Mouse (Mus musculus): Measurements from ENCODE around the gene Rnf222.
"Not testable (repeated sequence)": the region's sequence is repeated elsewhere in the genome, so short reads cannot be mapped to it uniquely, and the experiment has no call there.

The Rnf222 gene

DNA sequence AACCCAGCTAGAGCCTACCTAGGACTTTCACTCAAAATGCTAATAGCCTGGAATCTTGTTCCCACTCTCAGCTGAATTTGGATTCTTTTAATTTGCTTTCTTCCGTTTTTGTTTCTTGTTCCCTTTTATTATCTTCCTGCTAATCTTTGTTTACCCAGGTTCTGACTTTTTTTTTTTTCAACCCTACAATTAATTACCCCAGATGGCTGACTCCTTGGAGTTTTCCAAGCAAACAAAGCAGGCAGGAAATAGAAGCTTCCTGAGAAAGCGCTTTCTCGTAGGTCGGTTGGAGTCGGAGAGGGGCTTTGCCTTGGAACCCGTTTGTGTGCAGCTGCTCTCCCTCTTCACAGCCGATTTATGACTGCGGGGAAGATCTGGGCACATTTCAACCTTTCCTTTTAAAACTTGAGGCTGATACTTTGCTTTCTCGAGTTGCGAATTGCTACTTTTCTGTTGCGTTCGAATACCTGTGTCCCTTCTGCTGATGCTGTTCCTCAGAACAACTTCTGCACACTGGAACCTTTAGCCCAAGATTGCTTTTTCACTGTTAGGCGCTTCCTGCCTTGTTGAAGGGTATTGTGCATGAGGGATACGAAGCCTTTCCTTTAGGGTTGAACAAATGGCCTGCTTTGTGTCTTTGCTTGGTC lies 23.3 kb downstream of the Rnf222 start:
- DNase-seq = peak; percentile 42

DNA sequence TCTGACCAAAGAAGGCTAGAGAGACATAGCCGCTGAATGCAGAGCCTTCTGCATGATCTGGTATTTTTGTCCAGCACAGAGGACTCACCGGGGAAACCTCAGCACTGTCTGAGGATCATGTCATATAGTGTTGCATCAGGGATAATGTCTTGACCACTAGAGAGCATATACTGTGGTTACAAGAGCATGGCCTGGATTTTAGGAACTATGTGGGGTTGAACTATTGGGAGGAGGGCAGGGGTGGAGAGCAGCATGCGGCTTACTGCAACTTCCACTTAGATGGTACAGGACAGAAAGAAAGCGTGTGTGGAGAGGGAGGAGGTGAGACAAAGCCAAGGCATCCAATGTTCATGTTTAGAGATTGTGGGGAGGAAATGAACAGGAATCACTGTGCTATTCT lies 26.2 kb downstream of the Rnf222 start:
- no peak for DNase-seq

DNA sequence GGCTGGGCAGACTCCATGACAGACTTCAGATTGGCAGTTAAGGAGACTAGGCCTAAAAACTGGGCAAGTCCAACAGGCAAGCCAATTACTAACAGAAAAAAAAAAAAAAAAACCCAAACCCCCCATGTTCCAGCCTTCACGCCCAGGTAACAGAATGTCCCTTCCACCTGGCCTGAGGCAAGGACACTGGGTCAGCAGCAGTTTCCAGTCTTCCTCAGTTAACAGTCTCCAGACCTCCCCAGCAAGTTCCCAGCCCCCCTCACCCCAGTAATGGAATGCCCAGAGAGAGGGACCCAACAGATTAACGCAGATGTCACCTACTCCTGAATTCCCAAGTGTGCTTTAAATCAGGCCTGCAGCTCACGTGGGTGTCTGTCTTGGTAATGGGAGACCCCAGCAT lies 34.8 kb downstream of the Rnf222 start:
- peak; percentile 57 for DNase-seq

DNA sequence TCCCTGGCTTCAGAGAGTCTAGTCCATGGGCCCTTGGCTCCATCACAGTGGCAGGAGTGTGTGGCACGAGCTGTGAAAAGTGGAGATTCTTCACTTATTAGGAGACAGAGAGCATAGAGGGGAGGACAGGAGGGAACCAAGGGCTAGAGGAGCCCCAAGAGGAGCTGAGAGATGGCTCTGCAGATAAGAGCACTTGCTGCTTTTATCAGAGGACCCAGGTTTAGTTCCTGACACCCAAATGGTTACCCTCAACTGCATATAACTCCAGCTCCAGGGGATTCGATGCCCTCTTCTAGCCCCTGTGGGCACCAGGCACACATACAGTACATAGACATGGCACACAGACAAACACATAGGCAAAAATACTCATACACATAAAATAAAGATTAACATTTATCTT lies 36.4 kb downstream of the Rnf222 start:
- no peak for DNase-seq

DNA sequence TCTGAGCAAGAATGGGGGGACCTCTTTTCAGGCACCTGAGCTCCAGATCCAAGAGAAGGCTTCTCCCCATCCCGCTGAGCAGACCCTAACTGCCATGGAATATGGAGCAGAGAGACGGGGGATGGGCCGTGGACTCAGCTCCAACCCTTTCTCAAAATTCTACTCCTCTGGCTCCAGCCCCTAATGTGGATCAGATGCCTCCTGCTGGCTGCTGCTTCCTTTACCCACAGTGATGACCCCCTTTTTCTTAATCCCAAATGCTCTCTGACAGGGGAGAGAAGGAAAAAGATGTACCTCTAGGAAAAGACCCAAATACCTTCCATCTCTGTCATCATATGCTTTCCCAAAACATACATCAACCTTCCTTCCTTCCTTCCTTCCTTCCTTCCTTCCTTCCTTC lies 38.6 kb downstream of the Rnf222 start, which contains the start of gene Odf4:
Odf4 (minus strand) TSS at position 101 of the 400 bp plus-strand sequence.
- DNase-seq = no peak

DNA sequence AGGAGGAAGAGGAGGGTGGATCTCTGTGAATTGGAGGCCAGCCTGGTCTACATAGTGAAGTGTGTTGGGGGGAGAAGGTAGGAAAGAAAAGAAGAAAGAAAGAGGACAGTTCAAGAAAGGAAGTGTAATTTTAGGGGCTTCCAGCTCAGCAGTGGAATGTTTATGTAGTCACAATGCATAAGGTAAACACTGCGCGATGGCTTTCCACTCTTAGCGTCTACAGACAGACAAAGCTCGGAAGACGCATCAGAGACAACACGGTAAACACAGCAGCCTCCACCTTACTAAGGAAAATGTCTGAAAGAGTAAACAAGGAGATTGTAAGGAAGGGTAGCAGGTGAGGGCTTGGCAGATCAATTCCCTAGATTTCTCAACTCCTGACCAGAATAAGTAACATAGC lies 41.6 kb downstream of the Rnf222 start:
- no peak for DNase-seq

DNA sequence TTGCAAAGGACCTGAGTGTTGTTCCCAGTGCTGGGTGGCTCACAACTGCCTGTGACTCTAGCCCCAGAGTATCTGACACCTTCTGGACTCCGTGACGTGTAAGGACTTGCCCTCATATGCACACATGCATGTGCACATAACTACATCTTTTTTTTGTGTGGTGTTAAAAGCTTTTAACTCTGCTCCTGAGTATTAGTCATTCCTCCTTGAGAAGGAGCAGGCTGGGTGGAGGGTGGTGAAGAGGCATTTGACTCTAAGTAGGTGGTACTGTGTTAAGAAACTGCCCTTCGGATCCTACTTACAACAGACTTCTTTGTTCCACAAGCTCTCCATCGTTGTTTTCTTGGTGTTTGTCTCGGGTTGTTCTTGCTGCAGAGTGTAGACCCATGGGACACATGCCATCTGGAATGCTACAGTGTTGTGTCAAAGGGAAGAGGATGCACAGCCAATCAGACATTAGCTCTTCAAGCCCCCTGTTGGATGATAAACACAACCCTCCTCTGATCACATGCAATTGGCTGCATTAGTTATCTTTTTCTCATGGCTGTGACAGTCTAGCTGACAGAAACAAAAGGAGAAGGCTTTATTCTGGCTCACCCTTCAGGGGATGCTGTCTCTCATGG lies 45.6 kb downstream of the Rnf222 start:
- no peak for DNase-seq

DNA sequence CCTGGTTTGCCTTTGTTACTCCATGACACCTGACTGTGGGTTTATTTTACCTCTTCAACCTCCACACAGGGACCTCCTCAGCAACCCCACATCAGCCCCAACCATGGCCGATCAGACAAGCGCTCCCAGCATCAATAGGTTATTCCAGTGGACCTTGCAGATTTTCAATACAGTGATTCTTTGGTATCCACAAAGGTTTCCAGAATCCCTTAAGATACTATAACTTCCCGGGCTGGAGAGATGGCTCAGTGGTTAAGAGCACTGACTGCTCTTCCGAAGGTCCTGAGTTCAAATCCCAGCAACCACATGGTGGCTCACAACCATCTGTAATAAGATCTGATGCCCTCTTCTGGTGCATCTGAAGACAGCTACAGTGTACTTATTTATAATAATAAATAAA lies 48.6 kb downstream of the Rnf222 start:
- not testable (repeated sequence) for DNase-seq

DNA sequence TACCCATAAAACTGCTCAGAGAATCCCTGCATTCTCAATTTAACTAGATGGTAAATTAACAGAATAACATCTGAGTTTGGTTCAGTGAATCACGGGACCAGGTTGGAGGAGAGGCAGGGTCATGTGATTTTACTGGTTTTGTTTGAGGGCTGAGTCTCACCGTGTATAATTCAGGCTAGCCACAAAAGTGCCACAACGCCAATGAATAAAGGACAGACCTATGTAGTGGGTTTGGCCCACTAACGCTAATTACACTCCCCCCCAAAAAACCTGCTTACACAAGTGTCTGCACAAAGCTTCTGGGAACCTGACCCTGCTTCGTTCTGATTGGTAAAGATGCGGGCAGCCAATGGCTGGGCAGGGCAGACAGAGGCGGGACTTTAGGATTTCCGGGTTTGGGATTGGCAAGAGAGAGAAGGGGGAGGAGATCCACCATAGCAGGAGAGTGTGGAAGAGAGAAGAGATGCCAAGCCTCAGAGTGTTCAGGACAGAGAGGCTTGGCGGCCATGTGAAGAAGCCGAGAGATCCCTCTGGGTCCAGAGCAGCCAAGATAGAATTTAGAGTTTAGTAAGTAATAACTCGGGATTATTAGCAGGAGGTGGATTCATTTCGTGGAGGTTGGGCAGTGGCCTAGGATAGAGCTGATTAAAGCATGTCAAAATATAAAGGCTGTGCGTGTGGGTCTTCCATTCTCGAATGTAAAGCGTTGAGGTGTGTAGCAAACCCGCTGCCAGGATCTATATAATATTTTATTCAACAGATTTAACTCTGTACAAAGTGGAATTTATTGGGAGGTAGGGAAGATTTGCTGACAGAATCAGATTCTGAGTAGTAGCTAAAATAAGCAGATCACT lies 51.3 kb downstream of the Rnf222 start:
- peak; percentile 97 for DNase-seq

DNA sequence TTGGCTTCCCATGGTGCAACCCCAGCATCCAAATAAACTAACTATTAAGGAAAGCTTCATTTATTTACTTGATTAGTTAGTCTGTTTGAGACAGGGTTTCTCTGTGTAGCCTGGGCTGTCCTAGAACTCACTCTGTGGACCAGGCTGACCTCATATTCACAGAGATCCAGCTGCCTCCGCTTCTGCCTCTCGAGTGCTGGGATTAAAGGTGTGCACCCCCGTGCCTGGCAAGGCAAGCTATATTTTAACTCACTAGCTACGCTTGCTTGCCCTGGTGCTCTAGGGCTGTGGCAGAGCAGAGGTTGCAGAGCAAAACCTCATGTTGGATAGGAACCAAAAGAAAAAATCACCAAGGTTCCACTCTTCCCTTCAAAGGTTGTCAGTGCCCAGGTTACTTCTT lies 52.2 kb downstream of the Rnf222 start:
- DNase-seq = peak; percentile 95

DNA sequence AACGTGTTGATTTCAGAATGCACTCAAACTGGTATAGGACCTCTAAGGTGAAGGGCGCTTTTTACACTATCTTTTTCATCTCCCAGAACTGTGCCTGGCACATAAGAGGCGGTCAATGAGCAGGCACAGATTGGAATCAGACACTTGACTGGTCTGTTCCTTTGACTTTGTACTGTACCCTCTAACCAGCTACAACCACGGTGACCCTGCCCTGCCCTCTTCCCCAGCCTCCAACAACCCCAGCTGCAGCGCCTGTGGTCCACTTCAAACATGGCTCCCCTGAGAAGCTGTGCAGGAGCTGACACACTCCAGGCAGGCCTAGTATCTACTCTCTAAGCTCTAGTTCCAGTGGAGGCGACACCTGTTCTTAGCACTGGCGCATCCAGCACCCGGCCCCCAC lies 54.4 kb downstream of the Rnf222 start:
- DNase-seq = peak; percentile 80

DNA sequence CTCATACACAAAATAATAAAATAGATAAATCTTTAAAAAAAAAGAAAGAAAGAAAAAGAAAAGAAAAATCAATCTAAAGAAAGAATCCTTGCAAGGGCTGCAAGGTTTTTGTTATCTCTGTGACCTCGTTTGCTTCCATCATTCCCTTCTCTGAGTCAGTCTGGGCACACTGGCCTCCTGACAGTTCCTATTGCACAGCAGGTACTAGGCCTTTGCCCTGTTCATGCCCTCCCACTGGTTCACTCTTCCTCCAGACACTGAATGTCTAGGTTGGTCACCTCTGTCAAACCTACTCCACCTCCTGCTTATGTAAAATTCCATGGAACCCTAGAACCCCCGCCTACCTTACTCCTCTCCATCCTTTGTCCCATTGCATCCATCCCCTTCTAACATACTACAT lies 56.9 kb downstream of the Rnf222 start:
- DNase-seq = no peak

All from kidney, adult 9 months (tissue).